Mouse (Mus musculus) c-Kit-positive CD71-negative TER-119-negative erythroid progenitor cells, embryonic 14.5 days (primary cell): ENCODE results near the gene Cpne5.
A peak's percentile ranks its signal among the peaks of the same experiment; 100 is the strongest.

Experiments used
- DNase-seq: peaks from one replicate; pipeline ENCODE4 v3.0.0-alpha.2; 2013; ENCODE audit warnings: low read depth

Cpne5 gene

DNA sequence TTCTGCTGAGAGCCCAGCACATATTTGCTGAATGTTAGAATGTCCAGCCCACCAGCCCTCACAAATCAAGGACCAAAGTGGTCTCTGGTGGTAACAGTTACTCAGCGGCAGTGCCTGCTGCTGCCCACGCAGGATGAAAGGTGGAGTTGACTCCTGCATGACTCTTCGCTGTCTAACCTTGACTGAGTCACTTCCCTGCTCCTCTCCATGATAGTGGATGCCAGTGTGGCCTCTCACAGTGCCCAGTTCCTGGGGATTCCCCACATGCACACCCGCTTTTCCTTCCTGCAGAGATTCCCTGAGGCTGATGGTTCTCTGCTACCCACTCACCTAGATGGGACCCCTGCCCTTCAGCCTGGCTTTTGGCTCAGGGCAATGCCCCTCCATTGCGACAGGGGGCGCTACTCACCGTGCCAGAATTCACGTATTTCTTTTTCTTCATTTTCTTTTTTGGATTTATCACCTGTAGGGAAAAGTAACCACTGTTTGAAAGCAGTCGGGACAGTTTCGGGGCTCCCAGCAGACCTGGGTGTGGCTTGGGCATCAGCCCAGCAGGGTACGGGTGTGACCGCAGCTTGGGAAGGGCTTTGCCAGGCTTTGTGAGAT is 68.9 kb downstream of the Cpne5 start:
- DNase-seq: no peak

DNA sequence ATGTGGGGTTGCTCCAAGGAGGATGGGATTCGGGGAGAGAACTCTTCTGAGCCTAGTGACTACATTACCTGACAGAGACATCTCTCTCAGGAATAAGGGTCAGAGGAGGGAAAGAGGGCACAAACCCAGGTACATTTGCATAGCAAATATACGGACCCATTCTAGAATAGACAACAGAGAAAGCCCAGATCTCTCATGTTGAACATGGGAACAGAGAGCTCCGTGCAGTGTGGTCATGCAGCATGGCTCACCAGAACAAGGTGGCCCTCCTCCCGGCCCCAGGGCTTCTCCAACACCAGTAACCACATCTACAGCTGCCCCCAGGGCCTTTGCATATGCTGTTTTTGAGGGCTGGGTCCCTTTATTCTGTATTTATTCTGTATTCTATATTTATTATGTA is 69.5 kb downstream of the Cpne5 start:
- DNase-seq: no peak

DNA sequence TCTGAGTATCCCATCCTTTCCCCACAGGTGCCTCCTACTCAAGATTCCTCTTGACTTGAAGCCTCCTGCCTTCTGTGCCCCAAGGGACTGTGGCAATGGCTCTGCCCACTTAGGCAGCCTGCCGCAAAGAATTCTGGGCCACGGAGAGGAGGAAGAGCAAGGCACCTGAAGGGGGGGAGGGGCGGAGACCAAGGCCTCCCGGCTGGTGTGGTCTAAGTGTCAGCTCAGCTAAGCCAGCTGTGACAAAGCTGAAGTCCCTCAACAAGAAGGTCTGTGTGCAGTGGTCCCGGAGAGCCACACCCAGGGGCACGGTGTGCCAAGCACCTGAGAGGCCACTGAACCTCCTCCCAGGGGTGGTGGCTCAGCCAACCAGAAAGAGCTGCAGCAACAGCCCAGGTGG is 70.6 kb downstream of the Cpne5 start:
- no peak for DNase-seq

DNA sequence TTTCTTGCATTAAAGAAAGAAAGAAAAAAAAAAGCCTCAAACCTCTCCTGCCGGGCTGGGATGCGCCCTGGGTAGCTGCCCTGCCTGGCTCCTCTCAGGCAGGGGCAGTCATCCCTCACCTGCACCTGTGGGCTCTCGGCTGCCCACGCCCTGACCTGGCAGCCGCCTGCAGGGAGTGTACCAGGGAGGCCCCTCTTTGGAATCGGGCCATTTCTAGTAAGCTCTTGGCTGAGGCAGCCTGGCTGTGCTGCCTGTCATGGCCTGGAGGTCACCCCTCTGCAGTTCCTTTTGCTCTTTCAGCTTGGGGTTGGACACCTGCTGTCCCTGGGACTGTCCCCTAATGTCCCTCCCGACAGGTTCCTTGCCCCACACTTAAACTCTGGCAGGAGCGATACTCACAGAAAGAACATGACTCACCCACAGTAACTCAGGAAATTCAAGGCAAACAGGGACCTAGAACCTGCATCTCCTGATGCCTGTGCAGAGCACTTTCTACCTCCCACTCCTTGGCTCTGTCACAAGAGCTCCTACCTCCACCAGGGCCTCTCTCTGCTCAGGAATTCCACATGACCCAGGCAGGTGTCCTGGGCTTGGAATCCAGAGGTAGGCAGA is 71.9 kb downstream of the Cpne5 start:
- no peak for DNase-seq

DNA sequence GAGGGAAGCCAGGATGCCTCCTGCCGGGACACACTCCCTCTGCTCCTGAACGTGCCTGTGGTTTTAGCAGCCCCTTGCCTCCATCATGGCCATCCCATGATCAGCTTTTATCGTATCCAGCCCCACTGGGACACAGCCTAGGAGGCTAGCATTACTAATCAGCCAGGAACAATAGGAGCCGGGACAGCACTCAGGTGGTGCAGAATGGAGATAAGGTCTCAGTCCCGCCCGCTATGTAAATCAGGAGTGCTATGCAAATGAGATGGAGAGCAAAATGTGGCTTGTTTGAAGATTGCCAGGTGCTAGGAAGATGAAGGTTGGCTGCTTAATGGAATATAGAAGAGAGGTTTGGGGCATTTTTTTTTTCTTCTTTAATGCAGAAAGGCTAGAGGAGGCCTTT is 72.5 kb downstream of the Cpne5 start:
- no peak for DNase-seq

DNA sequence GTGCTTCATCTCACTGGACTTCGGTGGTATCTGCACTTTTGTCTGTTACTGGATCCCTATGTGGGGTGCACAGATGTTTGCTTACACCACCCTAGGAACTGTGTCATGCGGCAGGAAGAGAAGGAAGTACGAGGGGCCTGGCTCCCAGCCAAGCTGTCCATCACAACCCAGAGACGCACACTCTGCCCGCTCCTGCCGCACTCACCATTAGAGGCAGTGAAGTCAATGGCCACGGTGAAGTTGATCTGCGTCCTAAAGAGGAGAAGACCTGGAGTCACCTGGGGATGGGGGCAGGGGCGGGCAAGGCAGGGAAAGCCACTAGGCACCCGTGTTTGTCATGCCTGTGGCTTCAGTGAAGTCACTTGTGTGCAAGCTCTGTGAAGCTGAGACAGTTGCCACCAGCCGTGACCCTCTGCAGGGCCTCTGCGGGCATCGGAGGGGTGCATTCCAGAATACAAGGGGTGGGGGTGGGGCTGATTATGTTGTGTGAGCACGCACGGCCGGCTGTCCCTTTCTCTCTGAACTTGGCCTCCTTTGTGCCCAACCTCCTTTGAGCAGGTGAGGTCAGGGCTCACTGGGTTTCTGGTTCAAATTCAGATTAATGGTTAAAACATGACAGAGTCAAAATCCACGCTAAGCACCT is 73.4 kb downstream of the Cpne5 start:
- DNase-seq: peak; percentile 72

DNA sequence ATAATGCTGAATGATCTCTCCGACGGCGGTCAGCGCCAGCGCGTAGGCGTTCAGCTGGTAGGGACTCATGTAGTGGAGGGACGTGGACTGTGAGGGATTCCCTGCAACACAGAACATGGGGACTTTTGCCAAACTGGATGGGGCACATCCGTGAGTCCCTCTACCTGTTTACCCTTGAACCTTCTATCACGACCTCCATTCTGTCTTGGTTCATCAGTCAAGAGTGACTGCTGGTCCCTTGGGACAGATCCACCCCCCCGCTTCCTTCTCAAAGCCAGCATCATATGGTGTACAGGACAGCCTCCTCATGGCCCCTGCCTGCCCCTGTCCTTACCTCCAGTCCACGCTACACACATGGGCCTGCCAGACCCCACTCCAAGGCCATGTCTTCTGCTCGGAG is 75.6 kb downstream of the Cpne5 start:
- no peak for DNase-seq

DNA sequence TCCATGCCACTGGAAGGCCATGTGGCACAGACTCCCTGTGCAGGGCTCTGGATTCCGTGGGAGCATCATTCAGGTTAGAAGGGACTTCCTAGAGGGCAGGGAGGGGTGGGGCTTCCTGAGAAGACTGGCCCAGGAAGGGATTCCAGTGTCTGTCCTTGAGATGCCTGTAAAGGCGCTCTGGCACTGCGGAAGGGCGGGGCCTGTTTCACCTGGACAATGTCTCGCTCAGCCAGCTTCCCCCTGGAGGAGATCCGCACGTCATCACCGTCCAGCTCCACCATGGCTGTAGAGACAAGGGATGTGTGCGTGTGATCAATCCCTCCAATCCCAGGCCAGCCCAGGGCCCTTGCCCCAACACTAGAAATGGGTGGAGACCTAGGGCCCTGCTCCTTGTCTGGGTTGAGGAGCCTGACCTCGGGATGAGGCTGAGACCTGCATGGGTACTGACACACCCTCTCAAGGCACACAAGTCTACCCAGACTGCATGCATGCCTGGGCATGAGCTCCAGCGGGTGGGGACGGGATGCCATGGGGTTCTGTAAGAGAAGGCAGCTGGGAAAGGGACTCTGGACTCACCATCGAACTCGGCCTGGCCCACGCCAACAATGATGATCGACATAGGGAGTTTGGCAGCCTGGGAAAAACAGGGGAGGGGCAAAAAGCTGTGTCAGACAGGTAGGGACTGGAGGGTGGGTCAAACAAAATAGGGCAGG is 78.1 kb downstream of the Cpne5 start:
- DNase-seq: no peak

DNA sequence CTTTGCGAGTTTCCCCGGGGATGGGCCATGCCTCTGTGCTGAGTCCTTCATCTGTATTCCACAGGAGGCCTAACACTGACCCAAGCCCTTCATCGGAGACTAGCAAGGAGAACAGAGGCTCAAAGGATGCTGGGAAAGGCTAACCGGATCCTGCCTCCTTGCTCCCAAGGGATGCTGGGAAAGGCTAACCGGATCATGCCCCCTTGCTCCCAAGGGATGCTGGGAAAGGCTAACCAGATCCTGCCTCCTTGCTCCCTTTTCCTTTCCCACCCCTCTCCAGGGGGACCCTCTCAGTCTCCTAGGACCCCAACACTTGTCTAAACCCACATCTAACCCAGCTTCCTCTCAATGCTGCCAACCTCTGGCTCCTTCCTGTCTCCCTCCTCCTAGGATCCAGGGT is 78.6 kb downstream of the Cpne5 start:
- no peak for DNase-seq

DNA sequence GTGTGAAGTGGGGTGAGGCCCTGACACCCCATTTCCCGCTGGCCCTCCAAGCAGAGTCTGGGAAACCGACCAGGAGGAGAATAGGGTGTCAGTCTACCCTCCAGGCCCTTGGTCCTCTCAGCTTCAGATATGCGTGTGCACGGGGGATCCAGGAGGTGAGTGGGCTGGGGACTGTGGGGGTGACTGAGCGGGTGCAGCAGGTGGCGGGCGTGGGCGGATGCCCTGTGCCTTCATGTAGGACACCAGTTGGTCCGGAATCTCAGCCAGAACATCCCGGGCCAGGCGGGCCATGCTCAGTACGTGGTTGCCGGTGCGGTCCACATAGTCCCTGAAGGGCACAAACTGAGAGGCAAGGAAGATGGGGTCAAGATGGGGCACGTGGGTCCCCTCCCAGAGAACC is 79.1 kb downstream of the Cpne5 start:
- no peak for DNase-seq

DNA sequence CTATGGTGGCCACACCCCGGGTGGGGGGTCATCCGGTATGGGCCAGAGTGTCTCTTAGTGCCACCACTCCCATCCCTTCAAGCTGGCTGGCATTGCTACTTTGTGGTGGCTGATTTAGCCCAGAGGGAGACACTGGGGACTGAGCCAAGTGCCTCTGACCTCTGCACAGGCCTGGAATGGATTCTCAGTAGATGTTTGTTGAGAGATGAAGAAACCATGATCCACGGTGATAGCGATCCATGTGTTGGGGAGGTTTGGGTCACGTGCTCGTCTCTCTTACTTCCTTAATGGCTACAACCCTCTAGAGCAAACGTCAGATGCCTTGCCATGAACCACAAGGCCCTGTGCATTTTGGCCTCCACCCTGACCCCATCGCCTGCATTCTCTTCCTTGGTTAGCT is 81.1 kb downstream of the Cpne5 start:
- no peak for DNase-seq

DNA sequence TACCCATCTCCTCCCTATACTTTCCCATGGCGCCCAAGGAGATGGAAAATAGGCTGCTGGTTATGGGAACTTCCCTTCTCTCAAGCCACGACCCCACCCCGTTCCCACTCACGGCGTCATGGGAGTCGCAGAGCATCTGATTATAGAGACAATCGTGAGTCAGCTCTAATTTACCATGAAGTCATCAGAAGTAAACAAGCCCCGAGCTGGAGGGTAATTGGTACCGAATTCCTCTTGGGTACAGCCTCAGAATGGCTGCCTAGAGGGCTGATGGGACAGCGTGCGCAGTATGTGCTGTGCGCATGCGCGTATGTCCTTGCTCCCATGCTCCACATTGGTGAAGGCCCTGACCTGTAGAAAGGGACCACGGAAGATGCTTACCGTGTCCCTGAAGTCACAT is 81.6 kb downstream of the Cpne5 start:
- DNase-seq: no peak

DNA sequence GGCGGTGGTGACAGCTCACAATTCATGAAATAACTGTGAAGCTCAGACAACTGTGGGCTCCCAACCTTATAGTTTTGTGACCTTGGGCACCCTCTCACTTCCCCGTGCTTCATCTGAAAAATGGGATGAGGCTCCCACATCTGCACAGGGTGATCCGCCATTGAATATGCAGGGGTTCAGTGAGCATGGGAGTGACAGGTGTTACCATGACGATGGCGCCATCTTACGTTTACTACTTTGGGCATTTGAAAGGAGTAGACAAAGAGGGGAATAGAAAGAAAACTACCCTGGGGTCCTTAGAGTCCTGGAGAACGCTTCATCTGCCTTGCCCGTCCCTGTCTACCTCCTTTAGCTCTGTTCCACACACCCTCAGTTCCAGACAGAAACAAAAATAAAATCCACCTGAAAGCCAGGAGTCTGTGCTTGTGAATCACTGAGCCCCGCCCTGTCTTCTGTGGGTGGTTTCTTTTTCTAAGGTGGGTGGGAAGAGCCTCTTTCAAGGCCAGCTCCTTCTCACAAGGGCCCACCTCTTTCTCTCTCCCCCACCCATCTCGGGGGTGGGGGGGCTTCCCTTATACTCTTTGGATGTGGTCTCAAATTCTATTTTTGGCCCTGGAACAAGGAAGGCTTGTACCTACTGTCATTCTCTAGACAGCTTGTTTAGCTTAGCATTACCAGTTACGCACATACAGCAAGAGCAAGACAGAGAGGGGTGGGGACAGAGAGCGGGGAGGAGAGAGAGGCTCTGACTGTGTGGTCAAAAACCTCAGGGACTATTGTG is 82.4 kb downstream of the Cpne5 start:
- no peak for DNase-seq

DNA sequence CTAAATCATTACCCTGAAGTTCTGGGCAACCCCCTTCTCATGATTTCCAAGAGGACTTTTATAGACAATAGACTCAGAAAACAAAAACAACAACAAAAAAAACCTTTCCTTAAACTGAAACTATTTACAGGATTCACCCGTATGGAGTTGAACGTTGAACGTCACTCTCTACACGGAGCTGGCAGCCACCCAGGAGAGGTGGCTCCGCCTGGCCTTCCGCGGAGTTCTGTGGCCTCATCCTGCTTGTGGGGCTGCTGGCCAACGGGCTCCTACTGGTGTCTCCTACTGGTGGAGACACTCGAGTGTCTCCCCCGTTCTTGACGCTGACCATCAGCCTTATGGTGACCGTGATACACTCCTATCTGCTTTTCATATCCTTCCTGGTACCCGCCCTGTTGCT is 83.7 kb downstream of the Cpne5 start:
- no peak for DNase-seq

DNA sequence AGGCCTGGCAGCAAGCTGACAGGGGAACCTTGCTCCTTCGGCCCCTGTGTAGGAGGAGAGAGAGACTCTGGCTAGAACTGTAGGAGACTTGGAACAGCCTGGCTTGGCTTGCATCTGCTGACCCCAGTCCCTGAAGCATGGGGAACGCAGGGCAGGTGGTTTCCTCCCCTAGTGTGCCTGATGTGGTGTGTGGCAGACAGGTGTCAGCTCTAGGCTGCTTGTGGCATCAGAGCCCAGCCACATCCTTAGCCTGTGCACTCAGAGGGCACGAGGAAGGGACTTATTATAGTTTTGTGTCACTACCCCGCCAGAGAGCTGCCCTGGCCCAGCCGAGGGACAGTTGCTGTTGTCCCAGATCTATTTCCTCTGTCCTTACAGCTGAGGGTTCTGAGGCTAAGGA is 85.4 kb downstream of the Cpne5 start:
- no peak for DNase-seq

DNA sequence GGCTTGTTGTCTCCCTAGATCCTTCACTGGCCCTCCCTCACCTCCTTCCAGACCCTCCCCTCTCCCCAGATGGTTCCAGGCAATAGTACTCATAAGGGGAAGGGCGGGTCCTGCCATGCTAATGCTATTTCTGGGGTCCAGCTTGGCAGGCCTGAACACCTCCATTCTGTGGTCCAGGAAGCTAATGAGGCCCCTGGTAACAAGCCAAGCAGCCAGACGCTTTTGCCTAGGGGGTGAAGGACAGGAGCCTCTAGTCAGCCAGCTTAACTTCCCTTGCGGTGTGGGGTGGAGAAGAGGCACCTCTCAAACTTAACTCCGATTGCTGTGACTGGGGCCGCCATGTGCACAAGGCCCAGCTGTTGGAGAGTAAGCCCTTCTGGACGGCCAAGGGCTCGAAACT is 88.2 kb downstream of the Cpne5 start:
- no peak for DNase-seq

DNA sequence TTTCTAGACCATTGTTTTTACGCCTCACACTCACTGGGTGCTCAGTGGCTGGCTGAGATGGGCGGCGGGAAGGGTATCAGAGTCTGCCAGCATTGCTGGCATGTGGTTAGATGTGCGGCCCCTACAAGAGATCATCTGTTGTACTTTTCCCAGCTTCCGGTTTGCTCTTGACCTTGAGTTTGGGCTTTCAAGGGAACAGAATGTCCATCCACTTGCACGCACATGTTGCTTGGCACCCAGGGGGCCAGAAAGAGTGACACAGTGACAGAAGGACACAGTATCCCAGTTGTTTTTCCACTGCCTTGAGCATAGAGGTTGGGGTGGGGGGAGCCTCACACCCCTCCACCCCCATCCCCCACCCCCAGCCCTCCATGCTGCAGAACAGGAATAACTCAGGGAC is 90.2 kb downstream of the Cpne5 start:
- DNase-seq: no peak

DNA sequence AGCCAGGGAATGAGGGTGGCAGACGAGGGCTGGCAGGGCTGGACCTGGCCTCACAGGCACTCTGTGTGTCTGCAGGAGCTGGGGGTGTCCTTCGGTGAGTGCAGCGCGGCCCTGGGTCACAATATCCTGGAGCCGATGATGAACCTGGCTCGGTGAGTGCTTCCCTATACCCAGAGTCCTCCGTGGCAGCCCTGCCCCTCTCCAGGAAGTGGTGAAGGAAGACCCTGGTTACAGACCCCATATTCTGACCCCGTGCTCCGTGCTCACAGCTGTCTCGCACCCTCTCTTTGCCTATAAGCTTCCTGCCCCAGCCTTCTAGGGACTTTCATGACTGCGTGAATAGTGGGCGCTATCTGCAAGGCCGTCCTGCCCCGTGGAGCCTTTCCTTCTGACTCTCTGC is 90.7 kb downstream of the Cpne5 start:
- no peak for DNase-seq

DNA sequence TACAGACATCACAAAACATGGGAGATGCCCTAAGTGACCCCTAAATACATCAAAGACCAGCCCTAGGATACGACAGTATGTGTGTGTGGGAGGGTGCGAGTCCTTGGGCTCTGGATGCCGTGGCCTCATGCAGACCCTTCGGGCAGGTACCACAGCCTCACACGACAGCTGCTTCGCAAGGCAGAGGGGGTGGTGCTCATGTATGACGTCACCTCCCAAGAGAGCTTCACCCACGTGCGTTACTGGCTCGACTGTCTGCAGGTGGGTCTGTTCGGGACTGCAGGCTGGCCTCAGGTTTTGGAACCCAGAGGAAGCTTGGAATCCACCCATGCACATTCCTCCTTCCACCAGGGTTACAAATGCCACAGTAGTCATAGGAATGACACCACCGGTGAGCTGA is 92.9 kb downstream of the Cpne5 start:
- no peak for DNase-seq

DNA sequence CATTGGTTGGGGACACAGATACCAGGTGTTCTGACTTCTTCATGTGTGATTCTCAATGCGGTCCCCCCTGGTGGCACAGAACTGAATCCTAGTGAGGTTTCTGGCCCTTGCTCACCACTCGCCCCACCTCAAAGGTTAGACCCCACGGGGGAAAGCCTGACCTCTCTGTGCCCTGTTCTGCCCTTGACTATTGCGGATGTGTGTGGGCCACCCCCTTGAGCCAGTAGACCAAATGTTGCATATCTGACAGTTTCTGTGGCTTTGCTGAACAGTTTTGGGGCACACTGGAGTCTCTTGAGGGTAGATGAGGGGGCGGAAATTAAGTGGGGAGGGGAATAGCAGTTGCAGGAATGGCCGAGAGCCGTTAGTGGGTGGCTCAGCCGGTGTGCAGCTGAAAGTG is 94.7 kb downstream of the Cpne5 start:
- DNase-seq: no peak

DNA sequence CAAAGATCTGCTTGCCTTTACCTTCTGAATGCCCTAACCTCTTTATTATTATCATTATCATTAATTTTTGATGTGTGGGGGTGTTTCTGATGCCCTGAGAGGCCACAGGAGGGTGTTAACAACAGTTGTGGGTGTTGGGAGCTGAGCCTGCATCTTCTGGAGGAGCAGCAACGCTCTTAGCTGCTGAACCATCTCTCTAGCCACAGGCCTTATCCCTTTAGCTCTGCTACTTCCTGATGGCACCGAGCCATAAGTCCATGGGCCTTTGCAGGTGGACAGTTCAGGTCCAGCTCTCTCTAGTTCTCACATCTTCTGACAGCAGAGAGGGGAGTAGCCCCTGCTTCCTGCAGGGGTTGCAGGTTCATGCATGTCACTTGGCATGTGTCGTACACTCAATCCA is 96.4 kb downstream of the Cpne5 start:
- DNase-seq: no peak

DNA sequence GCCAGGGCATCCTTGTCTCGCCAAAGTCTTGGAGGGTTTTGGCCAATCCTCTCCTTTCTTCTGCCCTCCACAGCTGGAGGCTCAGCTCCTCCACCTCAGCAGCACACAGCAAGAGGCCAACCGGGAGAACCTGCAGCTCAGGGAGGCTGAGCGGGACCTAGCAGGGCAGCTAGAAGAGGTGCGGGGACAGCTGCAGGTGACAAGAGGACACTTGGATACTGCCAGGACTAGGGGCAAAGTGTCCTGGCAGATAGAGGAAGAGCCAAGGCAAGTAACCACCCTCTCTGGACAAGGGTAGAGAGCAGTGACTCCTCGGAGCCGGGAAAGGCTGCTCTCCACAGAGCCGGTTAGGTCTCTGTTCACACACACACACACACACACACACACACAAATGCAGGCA is 100.1 kb downstream of the Cpne5 start:
- no peak for DNase-seq

DNA sequence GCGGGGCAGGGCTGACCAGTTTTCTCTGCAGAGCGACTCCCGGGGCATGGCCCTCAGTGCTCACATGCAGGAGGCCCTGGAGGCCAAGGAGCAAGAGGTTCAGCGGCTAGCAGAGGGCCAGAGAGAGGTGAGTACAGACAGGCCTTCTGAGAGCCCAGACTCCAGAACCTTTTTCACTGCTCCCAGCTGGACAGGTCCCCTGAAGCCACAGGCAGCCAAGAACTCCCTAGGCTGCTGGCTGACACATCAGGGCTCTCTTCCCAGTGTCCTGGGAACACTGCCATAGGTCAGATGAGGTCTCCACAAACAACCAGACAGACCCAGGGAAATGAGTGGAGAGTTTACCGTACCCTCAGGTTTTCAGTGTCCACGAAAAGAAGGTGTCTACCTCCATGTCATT is 101.7 kb downstream of the Cpne5 start:
- no peak for DNase-seq
